ENCODE assay signal across 26 mouse cellular contexts in the genomic region with DNA sequence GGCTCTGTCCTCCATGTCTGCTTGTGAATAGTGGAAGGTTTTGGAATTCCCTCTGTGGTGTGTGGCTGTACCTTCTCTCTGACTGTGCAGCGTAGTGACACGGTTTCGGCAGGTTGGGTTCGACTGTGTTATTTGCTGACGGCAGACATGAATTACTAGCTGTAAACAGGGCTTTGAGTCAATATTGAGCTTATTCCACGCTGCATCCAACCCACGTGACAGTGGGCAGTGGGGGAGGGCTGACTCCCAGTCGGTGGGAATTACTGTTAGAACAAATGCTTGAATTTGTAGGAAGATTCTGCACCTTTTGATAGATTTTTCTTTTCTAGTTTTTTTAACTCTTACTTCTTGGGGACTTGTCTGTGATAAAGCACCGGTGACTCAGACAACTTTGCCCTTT. TPM values are rescaled to one million over a fixed set of nuclear protein-coding genes. Genes with fewer than 3 reads are reported as not detected.
DNase-seq lines count a peak whose midpoint lies in the region; ATAC-seq lines count a peak whose summit lies in the region.
"Had no signal": no experiment of that assay in that cellular context is flagged by ENCODE, and none has a peak within 500 bp of the region (broad histone marks: within the 10 kb centered on the region; RNA-seq: fewer than 3 reads in every experiment).

No protein-coding gene starts in this region.

- no peaks in the 10 kb centered on the region for H3K9me3 ChIP-seq in kidney, embryonic 14.5 days (ENCODE audit: control insufficient read depth, low read length)
- no peaks in the 10 kb centered on the region for H3K9me3 ChIP-seq in lung, embryonic 15.5 days
- H3K9me3 ChIP-seq: embryonic facial prominence, embryonic 13.5 days; forebrain, embryonic 12.5 days; heart, embryonic 13.5 days; midbrain, embryonic 15.5 days; neural tube, embryonic 12.5 days; stomach, embryonic 15.5 days had no signal

- 0 out of 2 replicates have a peak, but pooled peaks cover 20% of the 10 kb centered on the region for H3K4me1 ChIP-seq in kidney, embryonic 14.5 days (ENCODE audit: control insufficient read depth, insufficient read depth, low read length)
- peaks cover 29% of the 10 kb centered on the region for H3K4me1 ChIP-seq in lung, embryonic 15.5 days

- H3K27me3 ChIP-seq in kidney, embryonic 14.5 days (ENCODE audit: control insufficient read depth, insufficient read depth, low read length), result peaks cover 31% of the 10 kb centered on the region
- H3K27me3 ChIP-seq in lung, embryonic 15.5 days, result peaks cover 32% of the 10 kb centered on the region

- H3K4me3 ChIP-seq in kidney, embryonic 14.5 days (ENCODE audit: low read length), result no peak overlapping the region
- no peak overlapping the region for H3K4me3 ChIP-seq in lung, embryonic 15.5 days
- H3K4me3 ChIP-seq: embryonic facial prominence, embryonic 13.5 days; erythroblast, embryonic 14.5 days; forebrain, embryonic 12.5 days; heart, adult 2 months; heart, embryonic 13.5 days; left cerebral cortex, adult 2 months; midbrain, embryonic 15.5 days; neural tube, embryonic 12.5 days; stomach, embryonic 15.5 days had no signal

- H3K27ac ChIP-seq in kidney, embryonic 14.5 days (ENCODE audit: low read depth, low read length), result no peak overlapping the region
- no peak overlapping the region for H3K27ac ChIP-seq in lung, embryonic 15.5 days
- H3K27ac ChIP-seq: embryonic facial prominence, embryonic 13.5 days; forebrain, embryonic 12.5 days; heart, adult 2 months; heart, embryonic 13.5 days; hindbrain, postnatal 0 days; left cerebral cortex, adult 2 months; macrophage; midbrain, embryonic 15.5 days; neural tube, embryonic 12.5 days; stomach, embryonic 15.5 days had no signal

- H3K9ac ChIP-seq in kidney, embryonic 14.5 days (ENCODE audit: low read depth, low read length), result no peak overlapping the region
- no peak overlapping the region for H3K9ac ChIP-seq in lung, embryonic 15.5 days
- H3K9ac ChIP-seq: embryonic facial prominence, embryonic 13.5 days; forebrain, embryonic 12.5 days; heart, embryonic 13.5 days; midbrain, embryonic 15.5 days; neural tube, embryonic 12.5 days; stomach, embryonic 15.5 days had no signal

- H3K36me3 ChIP-seq in kidney, embryonic 14.5 days (ENCODE audit: control insufficient read depth, insufficient read depth, low read length), result no peaks in the 10 kb centered on the region
- no peaks in the 10 kb centered on the region for H3K36me3 ChIP-seq in lung, embryonic 15.5 days
- H3K36me3 ChIP-seq: embryonic facial prominence, embryonic 13.5 days; forebrain, embryonic 12.5 days; heart, embryonic 13.5 days; midbrain, embryonic 15.5 days; neural tube, embryonic 12.5 days; stomach, embryonic 15.5 days had no signal

- no peak for ATAC-seq in kidney, embryonic 14.5 days (ENCODE audit: low FRiP score, low TSS enrichment)
- no peak for ATAC-seq in lung, embryonic 15.5 days (ENCODE audit: borderline replicate concordance, extremely low read depth, low FRiP score, low TSS enrichment)
- ATAC-seq: hindbrain, postnatal 0 days; midbrain, embryonic 15.5 days had no signal

- 61% methylated on average over 9 of the region's 9 CpGs for whole genome bisulfite sequencing in kidney, embryonic 14.5 days
- WGBS in lung, embryonic 15.5 days, result 42% methylated on average over 9 of the region's 9 CpGs

- intact Hi-C loops in gastrocnemius, postnatal 36 days (cut with DNase I), result no loop called here

- peak; percentile 44 for DNase-seq in adrenal gland, adult 2 months
- no peak for DNase-seq in adrenal gland, postnatal 4 days (ENCODE audit: low spot score in 2 of 2)
- peak; percentile 32 for DNase-seq in kidney, postnatal 10 days
- DNase-seq in lung, postnatal 14 days, result no peak
- DNase-seq in gastrocnemius, postnatal 36 days, result no peak
- DNase-seq: cerebellum, adult 8-10 months; cerebellum, postnatal 36 days; embryo, embryonic 11 days; gastrocnemius, postnatal 25 days; heart, adult 2 months; heart, postnatal 14 days; kidney, adult 2 months; thymus, adult 18-20 months; thymus, postnatal 36 days had no signal

- H3K4me2 ChIP-seq in kidney, embryonic 14.5 days (replicated peaks; ENCODE audit: low read depth, low read length), result no peak overlapping the region
- H3K4me2 ChIP-seq in lung, embryonic 15.5 days, result peak overlapping the region; percentile 92; the same call in 1 of the 2 replicates
- H3K4me2 ChIP-seq: embryonic facial prominence, embryonic 13.5 days; forebrain, embryonic 12.5 days; heart, embryonic 13.5 days; midbrain, embryonic 15.5 days; neural tube, embryonic 12.5 days; stomach, embryonic 15.5 days had no signal

RNA-seq across cellular contexts. Expression of gene Map3k21, which starts 4.1 kb away (rescaled TPM):
- total RNA-seq in adrenal gland, adult 2 months (2021), result 1 to 10 TPM in 1 of 2 experiments, under 1 TPM in 1; 0.78 to 1.6 TPM
- polyA plus RNA-seq in adrenal gland, adult 2 months (2012; rRNA removed), result 1.5 and 1.9 TPM in 2 replicates
- total RNA-seq in adrenal gland, postnatal 4 days (2021), result 1 to 10 TPM; 2.3 to 4.6 TPM
- 4.3 and 5.8 TPM in 2 replicates for polyA plus RNA-seq in kidney, embryonic 14.5 days (2014; fragmentation: Nextera tagmentation; extraction: Ambion mirVana)
- 2.7 and 3.3 TPM in 2 replicates for polyA plus RNA-seq in lung, embryonic 15.5 days (2015; fragmentation: Nextera tagmentation; extraction: Ambion mirVana)
- total RNA-seq in gastrocnemius, postnatal 36 days (2021), result under 1 TPM in 1 of 2 experiments, not detected in 1; 0.05 TPM
- polyA plus RNA-seq: erythroblast, embryonic 14.5 days; macrophage had no signal

RNA-seq across cellular contexts. Expression of gene Pcnx2, which starts 16.3 kb away (rescaled TPM):
- total RNA-seq in adrenal gland, adult 2 months (2021), result under 1 TPM; 0.55 to 0.69 TPM
- 0.42 and 0.50 TPM in 2 replicates for polyA plus RNA-seq in adrenal gland, adult 2 months (2012; rRNA removed)
- 1 to 10 TPM in 1 of 2 experiments, under 1 TPM in 1; 0.90 to 1.1 TPM for total RNA-seq in adrenal gland, postnatal 4 days (2021)
- polyA plus RNA-seq in kidney, embryonic 14.5 days (2014; fragmentation: Nextera tagmentation; extraction: Ambion mirVana), result 0.15 and 0.19 TPM in 2 replicates
- polyA plus RNA-seq in lung, embryonic 15.5 days (2015; fragmentation: Nextera tagmentation; extraction: Ambion mirVana), result 0.24 and 0.36 TPM in 2 replicates
- total RNA-seq in gastrocnemius, postnatal 36 days (2021), result under 1 TPM; 0.49 to 0.56 TPM
- polyA plus RNA-seq: macrophage had no signal

Comparison
In these comparisons a context has a peak if more than half of its experiments do, and no peak if none do; other contexts are left out.
1. DNase-seq: peak in adrenal gland, adult 2 months (single experiment) and kidney, postnatal 10 days (single experiment); none in adrenal gland, postnatal 4 days (0 of 2), lung, postnatal 14 days (single experiment) and gastrocnemius, postnatal 36 days (0 of 2).